In genomic region chr2:119507108-119507507, GRCm38 (mm10) we compare ENCODE assay signal across 13 mouse cellular contexts. TPM values are rescaled to one million over a fixed set of nuclear protein-coding genes. Genes with fewer than 3 reads are reported as not detected.
DNase-seq lines count a peak whose midpoint lies in the region; ATAC-seq and TF ChIP-seq lines count a peak whose summit lies in the region.
"Had no signal": no experiment of that assay in that cellular context is flagged by ENCODE, and none has a peak within 500 bp of the region (broad histone marks: within the 10 kb centered on the region; RNA-seq: fewer than 3 reads in every experiment).

No protein-coding gene starts in this region.

- no peak overlapping the region for H3K4me3 ChIP-seq in heart, postnatal 0 days (ENCODE audit: low read depth, low read length)
- H3K4me3 ChIP-seq in thymus, adult 2 months (ENCODE audit: control insufficient read depth, insufficient read depth, low read length), result no peak overlapping the region
- no peak overlapping the region for H3K4me3 ChIP-seq in bone marrow macrophage, adult 2 months (ENCODE audit: insufficient read depth, low read length)
- H3K4me3 ChIP-seq in stomach, postnatal 0 days (ENCODE audit: low read depth, low read length), result no peak overlapping the region
- H3K4me3 ChIP-seq: myocyte had no signal

- H3K27ac ChIP-seq in heart, postnatal 0 days (ENCODE audit: low read depth), result no peak overlapping the region
- H3K27ac ChIP-seq in thymus, adult 2 months (ENCODE audit: control insufficient read depth, insufficient read depth, low read length), result no peak overlapping the region
- H3K27ac ChIP-seq in bone marrow macrophage, adult 2 months (ENCODE audit: insufficient read depth, low read depth, low read length), result no peak overlapping the region
- no peak overlapping the region for H3K27ac ChIP-seq in stomach, postnatal 0 days (replicated peaks)

- ATAC-seq in heart, postnatal 0 days (ENCODE audit: insufficient read depth, low read depth), result no peak
- no peak for ATAC-seq in stomach, postnatal 0 days (ENCODE audit: low FRiP score, low TSS enrichment)

- peak; percentile 22; the same call in 1 of the 2 replicates for TF ChIP-seq CTCF in heart, postnatal 0 days (IDR thresholded peaks at IDR 0.05; ENCODE audit: low read depth)
- TF ChIP-seq CTCF in thymus, adult 2 months (IDR thresholded peaks at IDR 0.05; ENCODE audit: borderline replicate concordance, control insufficient read depth, extremely low read depth, insufficient read depth, low read length, poor library complexity), result no peak
- peak; percentile 55; the same call in 1 of the 2 replicates for TF ChIP-seq CTCF in bone marrow macrophage, adult 2 months (IDR thresholded peaks at IDR 0.05; ENCODE audit: low read depth, low read length)
- TF ChIP-seq CTCF in stomach, postnatal 0 days (IDR thresholded peaks at IDR 0.05; ENCODE audit: low read depth), result peak; percentile 60

- H3K27me3 ChIP-seq in heart, postnatal 0 days (ENCODE audit: control insufficient read depth, insufficient read depth, low read length), result no peaks in the 10 kb centered on the region
- H3K27me3 ChIP-seq in thymus, adult 2 months (ENCODE audit: control insufficient read depth, insufficient read depth, low read length), result no peaks in the 10 kb centered on the region
- no peaks in the 10 kb centered on the region for H3K27me3 ChIP-seq in stomach, postnatal 0 days (ENCODE audit: control insufficient read depth, insufficient read depth, low read length)

- H3K36me3 ChIP-seq in heart, postnatal 0 days (replicated peaks; ENCODE audit: control insufficient read depth, insufficient read depth, low read length), result no peaks in the 10 kb centered on the region
- H3K36me3 ChIP-seq in thymus, adult 2 months (ENCODE audit: control insufficient read depth, insufficient read depth, low read length), result no peaks in the 10 kb centered on the region
- no peaks in the 10 kb centered on the region for H3K36me3 ChIP-seq in stomach, postnatal 0 days (ENCODE audit: control insufficient read depth, insufficient read depth, low read length)

- no peaks in the 10 kb centered on the region for H3K9me3 ChIP-seq in heart, postnatal 0 days (replicated peaks; ENCODE audit: control insufficient read depth, low read length)
- H3K9me3 ChIP-seq in stomach, postnatal 0 days (ENCODE audit: control insufficient read depth, low read length), result no peaks in the 10 kb centered on the region

- no peak for TF ChIP-seq POLR2A in thymus, adult 2 months (IDR thresholded peaks at IDR 0.05; ENCODE audit: control insufficient read depth, extremely low read depth, insufficient read depth, low read length, poor library complexity)
- no peak for TF ChIP-seq POLR2A in bone marrow macrophage, adult 2 months (IDR thresholded peaks at IDR 0.05; ENCODE audit: borderline replicate concordance, low read depth, low read length)

- no peak for TF ChIP-seq EP300 in heart, postnatal 0 days (IDR thresholded peaks at IDR 0.05; ENCODE audit: low read depth)
- TF ChIP-seq EP300 in stomach, postnatal 0 days (optimal IDR thresholded peaks at IDR 0.05), result no peak

- no peak overlapping the region for H3K4me2 ChIP-seq in heart, postnatal 0 days (ENCODE audit: low read depth, low read length)
- no peak overlapping the region for H3K4me2 ChIP-seq in stomach, postnatal 0 days (replicated peaks; ENCODE audit: low read depth)

- no peak for DNase-seq in heart, postnatal 0 days (ENCODE audit: low spot score)
- no peak for DNase-seq in heart, postnatal 36 days
- peak; percentile 10 for DNase-seq in thymus, adult 2 months
- DNase-seq in thymus, postnatal 0 days (ENCODE audit: low spot score), result no peak
- DNase-seq in stomach, postnatal 0 days (ENCODE audit: low spot score), result no peak
- no peak for DNase-seq in left cerebral cortex, adult 8-10 months (ENCODE audit: low spot score in 2 of 2)
- DNase-seq in ovary, postnatal 36 days (ENCODE audit: low spot score), result no peak
- DNase-seq: cerebellum, postnatal 14 days; gastrocnemius, postnatal 14 days; lung, postnatal 4 days had no signal

- H3K9ac ChIP-seq in heart, postnatal 0 days (replicated peaks; ENCODE audit: low read depth, low read length), result no peak overlapping the region
- H3K9ac ChIP-seq in stomach, postnatal 0 days (ENCODE audit: low read length), result no peak overlapping the region

- intact Hi-C loops in heart, postnatal 36 days (cut with DNase I), result no loop called here

- no peaks in the 10 kb centered on the region for H3K4me1 ChIP-seq in heart, postnatal 0 days (ENCODE audit: control insufficient read depth, insufficient read depth)
- no peaks in the 10 kb centered on the region for H3K4me1 ChIP-seq in thymus, adult 2 months (replicated peaks; ENCODE audit: control insufficient read depth, insufficient read depth, low read length)
- peaks cover 2% of the 10 kb centered on the region; the same call in 1 of the 2 replicates for H3K4me1 ChIP-seq in bone marrow macrophage, adult 2 months (ENCODE audit: control insufficient read depth, insufficient read depth, low read length)
- H3K4me1 ChIP-seq in stomach, postnatal 0 days (replicated peaks; ENCODE audit: control insufficient read depth, insufficient read depth), result no peaks in the 10 kb centered on the region

RNA-seq across cellular contexts. Expression of gene Ino80, which starts 29.6 kb away (rescaled TPM):
- 7.2 TPM in 2 replicates for total RNA-seq in heart, postnatal 0 days (2014; rRNA removed; ENCODE audit: low replicate concordance)
- polyA plus RNA-seq in heart, postnatal 0 days (2015; fragmentation: Nextera tagmentation; extraction: Ambion mirVana), result 1.7 and 2.0 TPM in 2 replicates
- 10 to 100 TPM; 10.4 to 12.7 TPM for total RNA-seq in heart, postnatal 36 days (2021)
- polyA plus RNA-seq in thymus, adult 2 months (2012; rRNA removed), result 16.1 and 17.4 TPM in 2 replicates
- polyA plus RNA-seq in thymus, postnatal 0 days (2015; fragmentation: Nextera tagmentation; extraction: Ambion mirVana), result 4.7 and 5.3 TPM in 2 replicates
- 11.5 and 12.9 TPM in 2 replicates for polyA plus RNA-seq in bone marrow macrophage, adult 2 months (2012; ENCODE audit: insufficient read depth, insufficient read length, missing spikeins)
- polyA plus RNA-seq in stomach, postnatal 0 days (2015; fragmentation: Nextera tagmentation; extraction: Ambion mirVana), result 1.9 and 2.0 TPM in 2 replicates
- 10 to 100 TPM; 21.1 to 24.9 (median 23.3) TPM for total RNA-seq in left cerebral cortex, adult 8-10 months (2022)

RNA-seq across cellular contexts. Expression of gene Exd1, which starts 40.3 kb away (rescaled TPM):
- total RNA-seq in heart, postnatal 0 days (2014; rRNA removed; ENCODE audit: low replicate concordance), result not detected in 2 replicates
- 0.03 and 0.18 TPM in 2 replicates for polyA plus RNA-seq in heart, postnatal 0 days (2015; fragmentation: Nextera tagmentation; extraction: Ambion mirVana)
- total RNA-seq in heart, postnatal 36 days (2021), result under 1 TPM; 0.06 to 0.11 TPM
- polyA plus RNA-seq in thymus, adult 2 months (2012; rRNA removed), result 0.08 and 0.15 TPM in 2 replicates
- 0.06 and 0.09 TPM in 2 replicates for polyA plus RNA-seq in thymus, postnatal 0 days (2015; fragmentation: Nextera tagmentation; extraction: Ambion mirVana)
- 0.80 and 1.0 TPM in 2 replicates for polyA plus RNA-seq in bone marrow macrophage, adult 2 months (2012; ENCODE audit: insufficient read depth, insufficient read length, missing spikeins)
- polyA plus RNA-seq in stomach, postnatal 0 days (2015; fragmentation: Nextera tagmentation; extraction: Ambion mirVana), result 0.16 and 0.35 TPM in 2 replicates
- total RNA-seq in left cerebral cortex, adult 8-10 months (2022), result 1 to 10 TPM in 2 of 4 experiments, under 1 TPM in 2; 0.59 to 1.9 (median 1.00) TPM
- total RNA-seq: hematopoietic stem cell, adult 5-6 weeks had no signal

RNA-seq across cellular contexts. Expression of gene Chp1, which starts 40.4 kb away (rescaled TPM):
- total RNA-seq in heart, postnatal 0 days (2014; rRNA removed; ENCODE audit: low replicate concordance), result 81.1 and 82.3 TPM in 2 replicates
- 51.1 and 53.3 TPM in 2 replicates for polyA plus RNA-seq in heart, postnatal 0 days (2015; fragmentation: Nextera tagmentation; extraction: Ambion mirVana)
- total RNA-seq in heart, postnatal 36 days (2021), result 10 to 100 TPM; 92.1 to 94.7 TPM
- 78.5 and 86.2 TPM in 2 replicates for polyA plus RNA-seq in thymus, adult 2 months (2012; rRNA removed)
- polyA plus RNA-seq in thymus, postnatal 0 days (2015; fragmentation: Nextera tagmentation; extraction: Ambion mirVana), result 71.1 and 72.1 TPM in 2 replicates
- 84.2 and 90.0 TPM in 2 replicates for polyA plus RNA-seq in bone marrow macrophage, adult 2 months (2012; ENCODE audit: insufficient read depth, insufficient read length, missing spikeins)
- polyA plus RNA-seq in stomach, postnatal 0 days (2015; fragmentation: Nextera tagmentation; extraction: Ambion mirVana), result 127 and 134 TPM in 2 replicates
- total RNA-seq in left cerebral cortex, adult 8-10 months (2022), result 100 to 1,000 TPM; 161 to 184 (median 175) TPM
